Mouse (Mus musculus) adrenal gland, postnatal 10 days (tissue): ENCODE data around the gene Serac1. TPM values are rescaled to one million over a fixed set of nuclear protein-coding genes. Genes with fewer than 3 reads are reported as not detected.

Source experiments
- DNase-seq: peaks from one replicate; pipeline ENCODE4 v3.0.0; 2021; ENCODE audit warnings: mixed read lengths
- total RNA-seq, 2 experiments: library from RNA; stranded (reverse); gene quantifications; 2 replicates each; pipeline ENCODE4 v1.2.3; 2021

Serac1 gene
- total RNA-seq, 2 experiments from 2014 or later, result 5.4 to 8.2 TPM

DNA sequence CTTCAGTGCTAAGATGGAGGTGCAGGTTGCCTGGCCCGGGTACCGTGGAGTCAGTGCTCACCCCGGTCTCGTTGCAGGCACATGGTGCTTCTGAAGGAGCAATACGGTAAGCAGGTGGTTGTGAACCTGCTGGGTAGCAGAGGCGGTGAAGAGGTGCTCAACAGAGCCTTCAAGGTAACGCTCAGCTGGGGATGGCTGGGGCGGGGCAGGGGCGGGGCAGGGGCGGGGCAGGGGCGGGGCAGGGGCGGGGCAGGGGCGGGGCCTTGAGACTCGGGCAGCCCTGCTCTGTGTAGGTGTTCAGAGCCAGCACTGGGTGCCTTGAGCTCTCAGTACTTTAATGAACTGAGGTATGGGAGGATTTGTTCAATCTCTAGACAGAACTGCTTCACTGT, 74.3 kb downstream of the Serac1 start:
- DNase-seq, result no peak

DNA sequence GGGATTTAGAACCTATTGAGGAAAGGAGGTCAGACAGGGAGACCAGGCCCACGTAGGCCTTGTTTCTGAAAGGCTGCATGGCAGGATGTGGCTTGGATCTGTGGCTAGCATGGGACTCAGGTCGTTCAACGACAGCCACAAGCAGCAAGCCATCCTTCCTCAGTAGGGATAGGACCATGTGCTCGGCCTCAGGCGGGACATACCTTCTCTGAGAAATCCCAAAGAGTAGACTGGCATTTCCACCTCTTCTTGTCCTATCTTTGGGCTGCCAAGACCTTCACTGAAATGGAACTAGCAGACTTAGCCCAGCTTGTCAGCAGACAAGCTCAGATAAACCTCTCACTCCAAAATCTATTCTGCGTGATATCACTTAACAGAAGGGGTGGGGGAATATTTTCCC, 75.9 kb downstream of the Serac1 start:
- DNase-seq, result no peak

DNA sequence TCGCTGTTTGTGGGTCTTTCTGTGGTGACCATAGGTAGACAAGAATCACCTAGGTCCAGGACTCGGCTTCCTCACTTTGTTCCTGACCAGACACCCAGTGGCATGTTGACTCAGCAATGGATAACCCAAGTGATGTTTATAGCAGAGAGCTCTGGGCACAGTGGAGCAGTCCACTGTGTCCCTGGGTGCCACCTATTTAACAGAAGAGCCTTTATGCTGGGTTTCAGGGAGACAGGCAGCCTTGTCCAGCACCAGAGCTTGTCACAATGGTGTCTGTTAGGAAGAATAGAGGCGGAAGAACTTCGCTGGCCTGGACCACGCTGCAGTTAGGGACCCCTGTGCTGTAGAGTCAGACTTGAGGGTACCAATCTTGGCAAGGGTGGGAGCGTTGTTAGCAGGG, 77.0 kb downstream of the Serac1 start:
- DNase-seq, result no peak

DNA sequence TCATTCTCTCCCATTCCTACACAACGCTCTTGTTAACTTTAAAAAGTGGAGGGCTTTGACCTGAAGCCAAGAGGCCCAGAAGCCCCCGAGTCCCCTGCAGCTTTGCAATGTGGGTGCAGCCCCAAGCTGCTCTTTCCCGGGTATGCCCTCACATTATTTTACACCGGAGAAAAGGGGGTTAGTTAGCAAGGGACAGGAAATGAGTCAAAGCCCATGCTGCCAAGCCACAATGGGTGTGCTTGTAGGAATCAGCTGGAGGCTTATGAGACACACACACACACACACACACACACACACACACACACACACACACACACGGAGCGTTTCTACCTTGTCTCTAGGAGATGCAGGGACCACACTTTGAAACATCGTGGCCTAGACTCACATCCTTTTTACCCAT, 77.7 kb downstream of the Serac1 start:
- DNase-seq, result no peak

DNA sequence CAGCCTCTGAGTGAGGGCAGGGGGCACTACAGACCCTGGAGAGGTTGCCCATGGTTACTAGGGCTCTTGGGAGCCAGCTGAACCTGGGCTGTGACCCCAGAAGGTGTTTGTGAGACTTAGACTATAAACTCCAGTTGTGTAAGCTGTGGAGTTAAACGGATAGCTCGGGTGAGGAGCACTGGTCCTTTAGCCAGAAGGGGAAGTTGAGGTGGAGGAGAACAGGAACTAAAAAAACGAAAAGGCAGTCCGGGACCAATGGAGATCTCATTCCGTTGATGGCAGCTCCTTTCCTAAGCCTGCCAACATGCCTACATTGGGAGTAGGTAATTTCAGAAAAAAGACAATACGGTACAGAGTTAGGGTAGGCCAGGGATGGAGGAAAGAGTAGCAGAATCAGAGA, 78.2 kb downstream of the Serac1 start:
- no peak for DNase-seq

DNA sequence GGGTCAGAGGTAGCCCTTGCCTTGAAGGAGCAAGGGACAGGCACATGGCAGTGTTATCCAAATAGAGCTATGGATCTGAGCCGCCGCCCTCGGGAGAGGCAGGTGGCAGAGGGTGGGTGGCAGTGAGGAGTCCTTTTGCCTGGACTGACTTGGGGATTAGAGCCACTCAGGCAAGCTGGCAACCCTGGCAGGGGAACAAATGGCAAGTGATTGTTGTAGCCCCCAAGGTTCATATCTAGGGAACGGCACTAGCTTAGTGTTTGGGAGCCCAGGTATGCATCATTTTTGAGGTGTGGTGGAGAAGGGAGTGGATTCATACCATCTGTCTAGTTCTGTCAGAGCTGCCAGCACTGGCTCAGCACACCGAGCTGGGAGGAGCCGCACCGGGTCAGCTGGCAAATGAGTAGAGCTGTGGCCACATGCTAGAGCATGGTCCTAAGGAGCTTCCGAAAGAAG, 78.6 kb downstream of the Serac1 start:
- no peak for DNase-seq

DNA sequence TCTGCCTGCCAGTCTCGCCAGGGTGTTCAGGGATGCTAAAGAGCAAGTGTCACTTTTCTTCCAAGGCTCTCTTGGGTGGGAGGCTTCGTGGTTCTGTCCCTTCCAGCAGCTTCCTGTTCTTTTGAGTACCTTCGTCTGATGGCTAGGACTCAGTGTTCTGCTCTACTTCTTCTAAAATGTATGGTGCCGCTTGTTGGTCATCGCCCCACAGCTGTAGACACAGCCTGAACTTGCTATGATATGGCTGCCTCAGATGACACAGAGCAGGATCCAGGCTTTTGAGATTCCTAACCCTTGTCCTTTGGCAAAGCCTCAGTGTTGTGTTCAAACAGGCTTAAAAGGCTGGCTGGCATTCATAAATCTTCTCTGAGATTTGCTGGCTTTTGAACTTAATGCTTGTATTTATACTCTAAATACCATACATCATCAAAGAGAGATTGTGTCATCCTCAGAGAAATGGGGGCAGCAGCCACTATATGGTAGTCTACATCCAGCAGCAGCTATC, 80.5 kb downstream of the Serac1 start:
- DNase-seq, result no peak

DNA sequence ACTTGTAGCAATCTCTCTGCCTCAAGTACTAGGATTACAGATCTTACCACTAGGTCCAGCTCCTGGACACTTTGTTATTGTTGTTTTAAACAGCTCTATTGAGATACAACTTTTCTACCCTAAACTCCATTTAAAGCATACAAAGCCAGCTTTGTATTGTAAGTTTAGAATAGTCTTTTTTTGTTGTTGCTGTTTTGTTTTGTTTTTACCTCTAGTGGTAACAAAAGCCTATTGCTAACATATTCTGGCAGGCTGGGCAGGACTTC, 81.4 kb downstream of the Serac1 start:
- no peak for DNase-seq

DNA sequence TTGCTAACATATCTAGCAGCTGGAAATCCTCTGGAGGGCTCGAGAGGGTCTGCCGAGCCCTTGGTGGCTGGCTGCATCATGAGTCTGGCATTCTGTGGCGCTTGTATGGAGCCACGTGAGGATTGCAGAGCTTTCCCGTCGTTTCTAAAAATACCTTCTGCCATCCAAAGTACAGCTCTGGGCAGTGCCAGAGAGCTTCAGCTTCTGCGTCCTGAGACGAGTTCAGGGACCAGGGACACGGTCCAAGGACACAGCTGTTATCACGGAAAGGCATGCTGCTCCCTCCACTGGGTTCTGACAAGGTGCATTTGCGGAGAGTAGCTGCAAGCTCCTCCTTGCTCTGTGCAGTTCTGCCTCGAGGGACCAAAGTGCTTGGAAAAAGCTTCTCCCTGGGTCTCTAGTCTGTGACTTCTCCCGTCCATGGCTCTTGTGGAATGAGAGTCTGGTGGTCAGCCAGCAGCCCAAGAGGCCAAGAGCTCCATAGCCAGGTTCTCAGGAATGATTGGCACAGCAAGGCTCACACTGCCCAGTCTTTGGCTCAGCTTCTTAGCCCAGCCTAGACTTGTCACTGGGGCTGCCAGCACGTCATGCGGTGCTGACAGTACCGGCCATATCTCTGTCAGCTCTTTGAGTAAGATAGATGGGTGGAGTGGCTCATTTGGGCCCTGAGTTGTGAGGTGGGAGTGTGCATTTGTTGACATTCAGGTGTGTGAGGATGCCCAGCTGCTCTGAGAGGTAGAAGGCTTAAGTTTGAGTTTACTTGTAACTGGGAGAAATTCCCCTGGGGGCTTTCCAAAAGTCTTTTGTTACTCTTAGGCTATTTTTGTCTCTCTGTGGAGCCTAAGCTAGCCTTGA, 81.9 kb downstream of the Serac1 start:
- DNase-seq, result peak; percentile 79

DNA sequence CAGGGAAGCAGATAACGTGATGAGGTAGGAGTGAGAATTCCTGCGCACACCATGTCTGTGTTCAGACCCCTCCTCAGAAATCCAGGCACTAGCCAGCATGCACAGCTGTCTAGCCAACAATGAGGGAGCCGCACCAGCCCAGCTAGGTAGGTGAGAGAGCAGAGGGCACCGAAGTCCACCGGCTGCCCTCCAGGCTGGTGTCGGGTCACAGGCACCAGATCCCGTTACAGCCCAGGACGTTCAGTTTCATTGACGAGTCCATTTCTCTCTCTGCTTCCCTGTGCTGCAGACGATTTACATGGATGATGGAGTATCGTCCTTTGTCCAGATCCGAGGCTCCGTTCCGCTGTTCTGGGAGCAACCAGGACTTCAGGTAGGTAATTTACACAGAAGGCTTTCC, 83.0 kb downstream of the Serac1 start:
- no peak for DNase-seq

DNA sequence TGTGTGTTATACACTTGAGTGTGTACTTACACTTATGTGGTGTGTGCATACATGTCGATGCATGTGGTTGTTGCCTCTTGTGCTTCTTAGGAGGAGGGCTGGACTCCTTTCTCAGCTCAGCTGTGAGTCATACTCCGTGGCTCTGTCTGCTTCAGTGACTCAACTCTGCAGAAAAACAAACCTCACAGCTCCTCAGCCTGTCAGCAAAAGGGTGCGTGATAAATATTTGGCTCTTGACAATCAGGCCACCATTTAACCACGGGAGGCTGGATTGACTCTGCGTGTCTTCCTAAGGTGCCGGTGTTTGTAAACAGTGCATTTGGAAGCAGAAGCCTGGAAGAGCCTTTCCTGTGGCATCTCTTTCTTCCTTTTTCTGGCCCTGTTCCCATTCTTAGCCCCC, 84.9 kb downstream of the Serac1 start:
- peak; percentile 55 for DNase-seq

DNA sequence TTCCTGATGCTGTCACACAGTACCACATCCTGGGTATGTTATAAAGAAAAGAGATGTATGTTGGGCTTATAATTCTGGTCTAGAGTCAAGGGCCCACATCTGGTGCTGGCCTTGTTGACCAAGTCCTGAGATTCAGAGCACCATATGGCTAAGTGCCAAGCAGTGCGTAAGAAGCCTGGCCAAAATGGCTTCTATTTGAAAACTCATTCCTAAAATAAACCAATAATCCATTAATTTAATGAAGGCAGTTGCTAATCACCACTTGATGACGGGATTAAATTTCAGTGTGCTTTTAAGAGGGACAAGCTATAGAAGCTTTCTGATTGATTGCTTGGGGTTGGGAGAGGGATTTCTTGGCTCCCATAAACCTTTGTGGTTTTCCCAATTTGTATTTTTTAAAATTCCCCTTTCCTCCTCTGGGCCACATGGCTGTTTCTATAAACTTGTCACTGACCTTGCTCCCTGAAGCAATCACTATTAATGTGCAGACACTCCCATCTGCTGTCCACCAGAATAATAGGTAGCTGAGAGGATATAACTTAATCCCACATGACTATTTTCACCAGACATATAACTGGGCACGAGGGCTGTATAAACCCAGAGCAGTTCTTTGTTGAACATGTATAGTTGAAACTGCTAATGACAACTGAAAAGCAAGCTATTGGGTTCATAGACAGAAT, 85.8 kb downstream of the Serac1 start:
- no peak for DNase-seq

DNA sequence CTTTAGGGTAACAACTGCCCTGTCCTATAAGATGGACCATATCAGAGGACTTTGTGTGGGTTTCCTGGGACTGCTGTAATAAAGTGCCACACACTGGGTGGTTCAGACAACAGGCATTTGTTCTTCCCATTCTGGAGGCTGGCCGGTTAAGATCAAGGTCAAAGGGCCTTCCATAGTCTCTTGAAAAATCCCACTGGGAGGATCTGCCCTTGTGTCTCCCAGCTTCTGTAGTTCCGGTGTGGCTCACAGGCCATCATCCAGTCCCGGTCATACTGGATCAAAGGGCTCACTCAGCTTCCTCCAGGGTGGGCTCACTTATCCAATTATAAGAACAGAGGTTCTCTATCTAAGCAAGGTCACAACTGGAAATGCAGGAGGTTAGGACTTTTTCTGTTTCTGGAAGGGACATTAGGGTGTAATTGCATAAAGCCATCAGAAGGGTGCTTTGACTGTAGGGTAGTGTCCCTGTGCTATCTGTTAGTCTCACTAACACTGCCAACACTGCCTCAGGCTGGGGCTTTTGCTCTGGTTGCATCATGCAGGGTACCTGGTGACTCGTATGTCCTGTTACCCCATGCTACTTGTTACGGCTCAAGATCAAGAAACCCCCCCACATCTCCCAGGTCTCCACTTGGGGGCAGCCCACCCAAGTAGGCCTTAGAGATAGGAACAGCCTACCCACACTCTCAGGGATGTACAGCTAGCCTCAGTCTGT, 86.5 kb downstream of the Serac1 start:
- DNase-seq, result no peak

Other genes starting within 250 kb of the Serac1 start
- 10 to 100 TPM; 48.3 to 51.7 TPM for gene Snx9, start 238.4 kb downstream of the Serac1 start, total RNA-seq
- 10 to 100 TPM in 1 of 2 experiments, 1 to 10 TPM in 1; 8.2 to 15.4 TPM for gene Synj2, start 138.5 kb downstream of the Serac1 start, total RNA-seq
- 10 to 100 TPM; 90.9 to 96.9 TPM for gene Gtf2h5, start within 50 bp of the Serac1 start, total RNA-seq
- 10 to 100 TPM; 66.8 to 82.4 TPM for gene Tulp4, start 26.7 kb upstream of the Serac1 start, total RNA-seq
- 10 to 100 TPM; 11.4 to 12.8 TPM for gene Tmem181a, start 177.1 kb upstream of the Serac1 start, total RNA-seq
- 1 to 10 TPM; 3.1 to 6.3 TPM for gene Dynlt1a, start 237.8 kb upstream of the Serac1 start, total RNA-seq